Mouse (Mus musculus) gastrocnemius, adult 8-10 months (tissue): ENCODE measurements at regions not wholly inside any gene's neighbourhood (a gene's known extent, or its start where the extent isn't known, plus 50 kb on each side); places are given as distances from the start of the nearest gene placed in this dataset.

ENCODE experiments used
- DNase-seq, 2 experiments: peaks; one replicate each; pipeline ENCODE4 v3.0.0; 2022; ENCODE audit warnings: low spot score in 2 of 2

GRCm38 (mm10) chr7:124455659-124456058 lies 473.0 kb downstream of the Hs3st4 start:
- no peak for DNase-seq

GRCm38 (mm10) chr7:124487326-124487725 lies 504.7 kb downstream of the Hs3st4 start:
- no peak for DNase-seq

GRCm38 (mm10) chr7:124491109-124491793 lies 508.6 kb downstream of the Hs3st4 start:
- no peak for DNase-seq

GRCm38 (mm10) chr7:124491851-124492390 lies 509.3 kb downstream of the Hs3st4 start:
- no peak for DNase-seq

- no peak for DNase-seq
These were observed 518.0 kb downstream of the Hs3st4 start for GRCm38 (mm10) chr7:124500636-124501035.

GRCm38 (mm10) chr7:124502760-124503159 lies 520.1 kb downstream of the Hs3st4 start:
- DNase-seq, result no peak

GRCm38 (mm10) chr7:124549038-124549437 lies 566.4 kb downstream of the Hs3st4 start:
- DNase-seq, result no peak

GRCm38 (mm10) chr7:124557213-124557612 lies 574.5 kb downstream of the Hs3st4 start:
- no peak for DNase-seq

GRCm38 (mm10) chr7:124570804-124571203 lies 588.1 kb downstream of the Hs3st4 start:
- no peak for DNase-seq

- DNase-seq, result no peak
These were observed 591.0 kb downstream of the Hs3st4 start for GRCm38 (mm10) chr7:124573666-124574065.

GRCm38 (mm10) chr7:124581342-124581741 lies 598.7 kb downstream of the Hs3st4 start:
- DNase-seq, result no peak

GRCm38 (mm10) chr7:124585296-124585695 lies 602.6 kb downstream of the Hs3st4 start:
- DNase-seq, result no peak

- DNase-seq, result no peak
These were observed 608.7 kb downstream of the Hs3st4 start for GRCm38 (mm10) chr7:124591369-124591768.

- DNase-seq, result no peak
These were observed 610.8 kb downstream of the Hs3st4 start for GRCm38 (mm10) chr7:124593462-124593861.

- DNase-seq, result no peak
These were observed 618.1 kb downstream of the Hs3st4 start for GRCm38 (mm10) chr7:124600767-124601166.

- DNase-seq, result no peak
These were observed 621.9 kb downstream of the Hs3st4 start for GRCm38 (mm10) chr7:124604581-124604980.

GRCm38 (mm10) chr7:124605978-124606377 lies 623.3 kb downstream of the Hs3st4 start:
- DNase-seq, result no peak

GRCm38 (mm10) chr7:124607061-124607460 lies 624.4 kb downstream of the Hs3st4 start:
- no peak for DNase-seq

GRCm38 (mm10) chr7:124610437-124610836 lies 627.8 kb downstream of the Hs3st4 start:
- no peak for DNase-seq

- no peak for DNase-seq
These were observed 664.5 kb downstream of the Hs3st4 start for GRCm38 (mm10) chr7:124647131-124647530.

GRCm38 (mm10) chr7:124667180-124667968 lies 684.7 kb downstream of the Hs3st4 start:
- DNase-seq, result no peak

- no peak for DNase-seq
These were observed 685.4 kb downstream of the Hs3st4 start for GRCm38 (mm10) chr7:124668058-124668457.

GRCm38 (mm10) chr7:124670477-124670876 lies 687.8 kb downstream of the Hs3st4 start:
- no peak for DNase-seq
